Mouse (Mus musculus): ENCODE data around the gene Tcf21. TPM values are rescaled to one million over a fixed set of nuclear protein-coding genes. Genes with fewer than 3 reads are reported as not detected.

Tcf21 gene
- polyA plus RNA-seq, 1 experiment from 2014 or later: 296 TPM

GRCm38 (mm10) chr10:22814771-22815170 is 5.2 kb downstream of the Tcf21 start:
- H3K9ac ChIP-seq: peak overlapping the region; percentile 50; the same call in 1 of the 2 replicates
- ATAC-seq (ENCODE audit: borderline replicate concordance, extremely low read depth, low FRiP score, low TSS enrichment): peak; percentile 27; the same call in 1 of the 2 replicates

GRCm38 (mm10) chr10:22814294-22814693 is 5.7 kb downstream of the Tcf21 start:
- H3K9ac ChIP-seq: no peak overlapping the region
- peak overlapping the region; percentile 56 for H3K4me2 ChIP-seq
- H3K4me3 ChIP-seq: no peak overlapping the region; the same call in 1 of the 2 replicates
- peaks cover 55% of the 10 kb centered on the region for H3K27me3 ChIP-seq
- peak overlapping the region; percentile 85 for H3K27ac ChIP-seq
- ATAC-seq (ENCODE audit: borderline replicate concordance, extremely low read depth, low FRiP score, low TSS enrichment): no peak
- H3K9me3 ChIP-seq: no peaks in the 10 kb centered on the region
- no peaks in the 10 kb centered on the region for H3K36me3 ChIP-seq
- 2% methylated on average over 4 of the region's 8 CpGs for WGBS
- peaks cover 14% of the 10 kb centered on the region for H3K4me1 ChIP-seq

More at GRCm38 (mm10) chr10:22814771-22815170, 5.2 kb downstream of the Tcf21 start:
- WGBS: 2% methylated on average over 2 of the region's 2 CpGs
- H3K27me3 ChIP-seq: peaks cover 60% of the 10 kb centered on the region
- H3K36me3 ChIP-seq: no peaks in the 10 kb centered on the region
- peak overlapping the region; percentile 56 for H3K4me2 ChIP-seq
- H3K4me1 ChIP-seq: peaks cover 16% of the 10 kb centered on the region
- peak overlapping the region; percentile 85 for H3K27ac ChIP-seq
- peak overlapping the region; percentile 40 for H3K4me3 ChIP-seq
- no peaks in the 10 kb centered on the region for H3K9me3 ChIP-seq

GRCm38 (mm10) chr10:22813317-22813960 is 6.5 kb downstream of the Tcf21 start:
- H3K4me3 ChIP-seq: peak overlapping the region; percentile 27
- peaks cover 11% of the 10 kb centered on the region for H3K4me1 ChIP-seq
- H3K27me3 ChIP-seq: peaks cover 49% of the 10 kb centered on the region
- H3K4me2 ChIP-seq: peak overlapping the region; percentile 56
- no peaks in the 10 kb centered on the region for H3K9me3 ChIP-seq
- no peaks in the 10 kb centered on the region for H3K36me3 ChIP-seq
- peak overlapping the region; percentile 24; the same call in 1 of the 2 replicates for H3K9ac ChIP-seq
- ATAC-seq (ENCODE audit: borderline replicate concordance, extremely low read depth, low FRiP score, low TSS enrichment): peak; percentile 30; the same call in 1 of the 2 replicates
- WGBS: 2% methylated on average over 18 of the region's 18 CpGs
- H3K27ac ChIP-seq: peak overlapping the region; percentile 85

GRCm38 (mm10) chr10:22811921-22812320 is 8.1 kb downstream of the Tcf21 start:
- H3K4me1 ChIP-seq: peaks cover 11% of the 10 kb centered on the region
- peaks cover 45% of the 10 kb centered on the region for H3K27me3 ChIP-seq
- no peaks in the 10 kb centered on the region for H3K36me3 ChIP-seq
- no peak overlapping the region for H3K4me3 ChIP-seq
- no peak overlapping the region for H3K27ac ChIP-seq
- no peak for ATAC-seq (ENCODE audit: borderline replicate concordance, extremely low read depth, low FRiP score, low TSS enrichment)
- H3K9ac ChIP-seq: no peak overlapping the region
- no peak overlapping the region for H3K4me2 ChIP-seq
- H3K9me3 ChIP-seq: no peaks in the 10 kb centered on the region
- 48% methylated on average over 12 of the region's 12 CpGs for WGBS

GRCm38 (mm10) chr10:22782684-22783083 is 37.3 kb downstream of the Tcf21 start:
- Histone ChIP-seq H3K9me3 (no peaks in the 10 kb centered on the region), H3K4me1 (0 out of 2 replicates have a peak, but pooled peaks cover 3% of the 10 kb centered on the region), H3K27ac (no peak overlapping the region), H3K9ac (no peak overlapping the region), H3K36me3 (no peaks in the 10 kb centered on the region), H3K4me3 (no peak overlapping the region), H3K4me2 (no peak overlapping the region), H3K27me3 (no peaks in the 10 kb centered on the region)
- WGBS: 33% methylated on average over 3 of the region's 3 CpGs
- ATAC-seq (ENCODE audit: borderline replicate concordance, extremely low read depth, low FRiP score, low TSS enrichment): no peak

- H3K4me2 ChIP-seq: no peak overlapping the region
- ATAC-seq (ENCODE audit: borderline replicate concordance, extremely low read depth, low FRiP score, low TSS enrichment): no peak
- H3K4me3 ChIP-seq: no peak overlapping the region
- H3K27ac ChIP-seq: no peak overlapping the region
- H3K4me1 ChIP-seq: 0 out of 2 replicates have a peak, but pooled peaks cover 3% of the 10 kb centered on the region
- no peaks in the 10 kb centered on the region for H3K9me3 ChIP-seq
- H3K36me3 ChIP-seq: no peaks in the 10 kb centered on the region
- WGBS: 35% methylated on average over 4 of the region's 4 CpGs
- H3K27me3 ChIP-seq: no peaks in the 10 kb centered on the region
- no peak overlapping the region for H3K9ac ChIP-seq
Observed at GRCm38 (mm10) chr10:22781466-22781865, 38.5 kb downstream of the Tcf21 start.

- 6% methylated on average over 5 of the region's 5 CpGs for WGBS
- no peaks in the 10 kb centered on the region for H3K36me3 ChIP-seq
- no peaks in the 10 kb centered on the region for H3K27me3 ChIP-seq
- H3K4me2 ChIP-seq: no peak overlapping the region
- H3K27ac ChIP-seq: no peak overlapping the region; the same call in 1 of the 2 replicates
- H3K4me3 ChIP-seq: no peak overlapping the region
- H3K4me1 ChIP-seq: 0 out of 2 replicates have a peak, but pooled peaks cover 5% of the 10 kb centered on the region
- H3K9me3 ChIP-seq: no peaks in the 10 kb centered on the region
- H3K9ac ChIP-seq: no peak overlapping the region
- ATAC-seq (ENCODE audit: borderline replicate concordance, extremely low read depth, low FRiP score, low TSS enrichment): peak; percentile 76
Observed at GRCm38 (mm10) chr10:22777939-22778338, 42.0 kb downstream of the Tcf21 start.

GRCm38 (mm10) chr10:22776007-22776698 is 43.8 kb downstream of the Tcf21 start:
- no peak overlapping the region for H3K9ac ChIP-seq
- H3K4me3 ChIP-seq: no peak overlapping the region
- no peak overlapping the region for H3K27ac ChIP-seq
- H3K4me2 ChIP-seq: no peak overlapping the region
- H3K4me1 ChIP-seq: 0 out of 2 replicates have a peak, but pooled peaks cover 5% of the 10 kb centered on the region
- H3K36me3 ChIP-seq: no peaks in the 10 kb centered on the region
- H3K9me3 ChIP-seq: no peaks in the 10 kb centered on the region
- 14% methylated on average over 7 of the region's 7 CpGs for WGBS
- ATAC-seq (ENCODE audit: borderline replicate concordance, extremely low read depth, low FRiP score, low TSS enrichment): no peak
- H3K27me3 ChIP-seq: no peaks in the 10 kb centered on the region

- Histone ChIP-seq H3K9ac (no peak overlapping the region), H3K4me3 (no peak overlapping the region), H3K27ac (no peak overlapping the region), H3K4me2 (no peak overlapping the region), H3K9me3 (no peaks in the 10 kb centered on the region), H3K36me3 (no peaks in the 10 kb centered on the region), H3K27me3 (no peaks in the 10 kb centered on the region), H3K4me1 (0 out of 2 replicates have a peak, but pooled peaks cover 2% of the 10 kb centered on the region)
- 81% methylated on average over 2 of the region's 2 CpGs for WGBS
- no peak for ATAC-seq (ENCODE audit: borderline replicate concordance, extremely low read depth, low FRiP score, low TSS enrichment)
Observed at GRCm38 (mm10) chr10:22775456-22775855, 44.5 kb downstream of the Tcf21 start.

- no peak overlapping the region for H3K4me2 ChIP-seq
- no peak for ATAC-seq (ENCODE audit: borderline replicate concordance, extremely low read depth, low FRiP score, low TSS enrichment)
- WGBS: 62% methylated on average over 3 of the region's 3 CpGs
- H3K9ac ChIP-seq: no peak overlapping the region
- no peak overlapping the region for H3K27ac ChIP-seq
- 0 out of 2 replicates have a peak, but pooled peaks cover 2% of the 10 kb centered on the region for H3K4me1 ChIP-seq
- no peak overlapping the region for H3K4me3 ChIP-seq
- H3K9me3 ChIP-seq: no peaks in the 10 kb centered on the region
- H3K36me3 ChIP-seq: no peaks in the 10 kb centered on the region
- no peaks in the 10 kb centered on the region for H3K27me3 ChIP-seq
Observed at GRCm38 (mm10) chr10:22774626-22775025, 45.3 kb downstream of the Tcf21 start.
